Mouse (Mus musculus) spleen, adult 2 months (tissue): ENCODE measurements around the gene Nedd9. TPM values are rescaled to one million over a fixed set of nuclear protein-coding genes. Genes with fewer than 3 reads are reported as not detected.

Experiments used
- DNase-seq, 2 experiments: peaks; one replicate each; pipeline versions ENCODE4 v3.0.0 to v3.0.0-alpha.2; 2012 to 2021; ENCODE audit warnings: low spot score in 2 of 2, low read depth in 1 of 2
- H3K27ac ChIP-seq: fragments of 200-500 bp; 2 replicates; pipeline ENCODE4 v1.5.1; 2012; ENCODE audit warnings: low read length, inconsistent platforms; ENCODE audit not compliant: insufficient read depth
- H3K27me3 ChIP-seq: fragments of 200-500 bp; 2 replicates; pipeline ENCODE4 v1.6.1; 2012; ENCODE audit warnings: mild to moderate bottlenecking, moderate library complexity, low read length, inconsistent platforms; ENCODE audit not compliant: control insufficient read depth, insufficient read depth
- H3K36me3 ChIP-seq: fragments of 200-500 bp; 2 replicates; pipeline ENCODE4 v1.6.1; 2012; ENCODE audit warnings: mild to moderate bottlenecking, low read length, inconsistent platforms; ENCODE audit not compliant: control insufficient read depth, insufficient read depth
- H3K4me1 ChIP-seq: fragments of 200-500 bp; 2 replicates; pipeline ENCODE4 v1.6.1; 2011; ENCODE audit warnings: inconsistent platforms; ENCODE audit not compliant: control insufficient read depth, insufficient read depth, insufficient read length
- H3K4me3 ChIP-seq: fragments of 200-500 bp; 2 replicates; pipeline ENCODE4 v1.5.1; 2011; ENCODE audit warnings: mild to moderate bottlenecking, inconsistent platforms; ENCODE audit not compliant: insufficient read depth, insufficient read length; ENCODE audit errors: extremely low read depth
- CTCF ChIP-seq: fragments of 200-500 bp; IDR thresholded peaks from 2 replicates; pipeline ENCODE4 v1.5.1; 2011; ENCODE audit warnings: mild to moderate bottlenecking, inconsistent platforms; ENCODE audit not compliant: insufficient read depth, insufficient read length, insufficient replicate concordance; ENCODE audit errors: extremely low read depth
- POLR2A ChIP-seq: fragments of 200-500 bp; IDR thresholded peaks from 2 replicates; pipeline ENCODE4 v1.6.1; 2011; ENCODE audit warnings: low read depth, low read length, inconsistent platforms
- WGBS: fragments of 180-500 bp; shearing (Covaris S2); methylation state at CpG from one replicate; pipeline ENCODE4 v1.1.7; 2018; 5-methylcytosine and 5-hydroxymethylcytosine counted together
- polyA plus RNA-seq: library from polyadenylated mRNA; depleted of rRNA; stranded (reverse); fragments of >200 nt; gene quantifications from 2 replicates; pipeline ENCODE4 v1.2.3, GENCODE M21; 2012

Nedd9 gene
- polyA plus RNA-seq, 1 experiment = 45.3 TPM

DNA sequence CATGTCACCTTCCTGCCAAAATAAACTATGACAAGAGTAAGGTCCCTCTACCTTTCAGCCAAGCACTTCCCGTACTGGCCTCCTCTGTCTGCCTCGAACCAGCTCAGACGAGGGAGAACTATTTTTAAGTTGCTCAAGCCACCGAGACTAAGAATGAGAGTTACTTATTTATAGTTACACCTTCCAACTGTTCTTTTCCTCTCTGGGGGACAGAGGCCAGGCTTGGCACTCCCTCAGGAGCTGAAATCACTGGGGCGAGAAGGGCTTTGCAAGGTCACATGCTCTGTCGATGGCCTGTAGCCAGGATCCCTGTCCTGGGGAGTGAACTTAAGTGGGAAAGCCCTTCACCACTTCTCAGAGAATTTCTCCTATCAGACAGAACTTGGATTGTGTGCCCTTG, 150.9 kb downstream of the Nedd9 start:
- 39% methylated on average over 6 of the region's 6 CpGs for WGBS
- DNase-seq = no peak
- Histone ChIP-seq H3K27ac (no peak overlapping the region), H3K4me1 (peaks cover 9% of the 10 kb centered on the region; the same call in 1 of the 2 replicates), H3K4me3 (no peak overlapping the region), H3K36me3 (peaks cover 35% of the 10 kb centered on the region), H3K27me3 (no peaks in the 10 kb centered on the region)
- no peak for TF ChIP-seq CTCF
- TF ChIP-seq POLR2A = no peak

DNA sequence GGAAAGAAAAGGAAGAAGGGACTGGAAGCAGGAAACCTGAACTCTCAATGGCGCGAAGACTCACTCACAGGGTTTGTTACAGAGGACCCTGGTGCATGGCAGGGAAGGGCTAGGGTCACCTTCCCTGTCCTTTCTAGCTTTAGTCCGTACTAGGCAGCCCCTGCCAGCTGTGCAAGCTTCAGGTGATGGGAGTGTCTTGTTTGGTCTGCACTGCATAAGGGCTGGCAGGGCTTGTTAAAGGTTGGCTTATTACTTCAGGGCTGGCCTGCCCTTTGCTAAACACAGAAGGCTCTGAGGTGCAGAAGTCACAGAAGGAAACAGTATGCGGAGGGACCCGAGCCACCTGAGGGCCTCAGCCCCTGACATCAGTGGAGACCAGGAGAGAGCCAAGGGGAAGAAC, 151.4 kb downstream of the Nedd9 start:
- no peak for TF ChIP-seq CTCF
- no peak for TF ChIP-seq POLR2A
- 72% methylated on average over 5 of the region's 5 CpGs for WGBS
- no peak overlapping the region for H3K4me3 ChIP-seq
- no peak for DNase-seq
- no peaks in the 10 kb centered on the region for H3K27me3 ChIP-seq
- peaks cover 36% of the 10 kb centered on the region for H3K36me3 ChIP-seq
- H3K4me1 ChIP-seq = peaks cover 9% of the 10 kb centered on the region; the same call in 1 of the 2 replicates
- no peak overlapping the region for H3K27ac ChIP-seq

DNA sequence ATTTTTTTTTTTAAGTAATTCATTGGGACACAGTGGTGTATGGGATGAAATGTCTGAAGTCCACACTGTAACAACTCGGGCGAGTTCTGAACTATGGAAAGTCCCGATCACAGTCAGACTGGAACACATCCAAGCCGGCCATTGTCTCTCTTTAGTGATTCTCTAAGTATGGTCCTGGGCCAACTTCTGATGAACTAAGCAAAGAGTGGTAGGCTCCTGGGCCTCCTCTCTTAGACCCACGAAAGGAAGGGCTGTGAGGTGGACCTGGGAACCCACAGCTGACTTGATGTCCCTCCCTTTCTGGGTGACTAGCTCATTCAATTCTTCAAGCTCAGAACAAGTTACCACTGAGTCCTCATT, 152.5 kb downstream of the Nedd9 start:
- no peaks in the 10 kb centered on the region for H3K27me3 ChIP-seq
- H3K27ac ChIP-seq = 0 out of 2 replicates have a peak overlapping the region, but pooled peaks have one; percentile 10
- H3K36me3 ChIP-seq = peaks cover 33% of the 10 kb centered on the region
- peaks cover 9% of the 10 kb centered on the region; the same call in 1 of the 2 replicates for H3K4me1 ChIP-seq
- no peak for TF ChIP-seq POLR2A
- no peak for TF ChIP-seq CTCF
- DNase-seq = no peak
- H3K4me3 ChIP-seq = no peak overlapping the region
- 82% methylated on average over 5 of the region's 5 CpGs for WGBS

DNA sequence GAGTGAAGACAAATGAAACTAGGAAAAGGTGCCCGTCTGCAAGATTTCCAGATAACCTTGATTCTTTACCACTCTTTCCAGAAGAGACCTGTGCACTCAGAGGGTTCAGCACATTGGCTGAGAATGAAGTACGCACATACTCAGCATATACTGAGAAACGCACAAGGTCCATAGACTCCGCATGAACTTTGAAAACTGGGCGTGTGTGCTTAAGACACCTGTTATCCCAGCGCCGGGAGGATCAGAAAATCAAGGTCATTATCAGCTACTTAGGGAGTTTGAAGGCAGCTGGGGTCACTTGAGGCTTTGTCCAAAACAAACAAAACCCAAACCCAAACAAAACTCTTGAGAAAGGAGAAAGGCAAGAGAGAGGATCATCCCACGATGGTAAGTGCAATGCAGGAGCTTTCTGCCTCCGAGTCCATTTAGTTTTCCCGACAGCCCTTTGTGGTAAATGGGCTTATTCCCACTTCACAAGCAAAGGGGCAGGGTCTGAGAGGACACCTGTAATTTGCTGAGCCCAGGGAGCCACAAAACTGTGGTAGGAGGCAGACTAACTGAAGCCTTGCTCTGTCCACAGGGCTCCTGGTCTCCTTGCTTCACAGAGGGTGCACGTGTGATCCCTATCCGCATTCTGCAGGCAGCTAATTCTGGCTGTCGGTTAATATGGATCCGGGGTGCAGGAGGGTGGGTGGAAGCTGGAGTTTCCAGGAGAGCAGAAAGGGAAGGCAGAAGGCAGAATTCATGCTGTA, 153.1 kb downstream of the Nedd9 start:
- DNase-seq = no peak
- H3K27ac ChIP-seq = 0 out of 2 replicates have a peak overlapping the region, but pooled peaks have one; percentile 10
- peaks cover 34% of the 10 kb centered on the region for H3K36me3 ChIP-seq
- TF ChIP-seq CTCF (no peak), POLR2A (no peak)
- 87% methylated on average over 14 of the region's 14 CpGs for WGBS
- H3K4me3 ChIP-seq = no peak overlapping the region
- peaks cover 12% of the 10 kb centered on the region; the same call in 1 of the 2 replicates for H3K4me1 ChIP-seq
- no peaks in the 10 kb centered on the region for H3K27me3 ChIP-seq

DNA sequence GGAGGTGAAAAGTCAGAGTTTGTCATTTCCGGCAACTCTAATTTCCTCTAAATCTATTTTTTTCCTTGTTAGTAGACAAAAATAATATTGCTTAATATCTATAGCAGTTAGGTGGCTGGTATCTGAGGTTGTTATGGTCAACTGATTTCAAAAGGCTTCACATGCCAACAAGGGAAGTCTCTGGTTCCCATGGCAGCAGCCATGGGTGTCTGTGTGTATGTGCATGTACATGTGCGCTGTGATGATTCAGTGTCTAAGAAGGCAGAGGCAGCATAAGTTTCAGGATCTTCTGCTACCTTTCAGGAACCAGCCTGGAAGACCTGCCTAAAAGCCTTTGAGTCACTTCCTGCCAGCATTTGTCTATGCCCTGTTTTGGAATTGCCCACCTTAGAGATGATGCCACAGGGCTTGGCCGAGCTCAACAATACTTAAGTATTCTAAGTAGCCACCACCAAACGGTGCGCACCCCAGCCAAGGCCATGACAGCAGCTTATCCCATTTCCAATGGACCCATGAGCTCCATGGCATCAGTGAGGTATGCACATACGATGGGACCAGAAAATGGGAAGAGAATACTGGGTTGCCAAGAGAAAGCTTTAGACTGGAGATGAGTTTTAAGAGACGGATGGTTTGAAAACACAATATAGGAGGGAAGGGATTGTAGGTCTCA, 155.4 kb downstream of the Nedd9 start:
- WGBS = 86% methylated on average over 7 of the region's 7 CpGs
- H3K27ac ChIP-seq = no peak overlapping the region
- H3K4me3 ChIP-seq = no peak overlapping the region
- DNase-seq = no peak
- H3K27me3 ChIP-seq = no peaks in the 10 kb centered on the region
- TF ChIP-seq POLR2A (no peak), CTCF (no peak)
- H3K4me1 ChIP-seq = peaks cover 17% of the 10 kb centered on the region
- H3K36me3 ChIP-seq = peaks cover 23% of the 10 kb centered on the region

DNA sequence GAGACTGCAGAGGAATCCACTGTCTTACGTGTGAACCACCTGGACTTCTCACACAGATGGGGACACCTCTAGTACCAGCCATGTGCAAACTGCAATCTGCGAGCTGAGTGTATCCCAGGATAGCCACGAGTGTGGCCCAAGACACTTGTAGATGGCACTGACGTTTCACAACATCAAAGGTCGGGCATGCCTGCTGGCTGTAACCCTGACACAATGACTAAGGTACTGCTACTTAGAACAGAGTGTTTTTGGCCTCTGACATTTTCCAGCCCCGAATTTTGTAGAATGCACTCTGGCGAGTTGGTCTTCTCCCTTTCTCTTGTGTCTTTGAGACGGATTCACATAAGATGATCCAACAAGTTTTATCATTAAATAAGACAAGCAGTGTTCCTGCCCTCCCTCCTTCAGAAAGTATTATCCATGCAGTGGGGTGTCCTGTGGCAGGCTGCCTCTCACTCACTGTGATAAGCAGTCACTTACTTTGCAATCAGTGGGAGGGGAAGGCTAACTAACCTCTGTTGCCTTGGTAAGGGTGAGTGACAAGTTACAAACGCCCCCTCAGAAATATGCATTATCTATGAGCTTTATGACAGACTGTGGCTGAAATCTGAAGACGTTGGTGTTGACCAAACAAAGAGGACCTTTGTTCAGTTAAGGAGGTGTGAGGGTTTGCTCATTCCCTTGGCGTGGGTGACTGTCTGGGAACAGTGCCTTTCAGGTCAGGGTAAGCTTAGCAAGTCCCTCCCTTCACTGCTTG, 156.4 kb downstream of the Nedd9 start:
- Histone ChIP-seq H3K27me3 (no peaks in the 10 kb centered on the region), H3K4me1 (peaks cover 12% of the 10 kb centered on the region), H3K4me3 (no peak overlapping the region), H3K36me3 (peaks cover 21% of the 10 kb centered on the region), H3K27ac (no peak overlapping the region)
- WGBS = 83% methylated on average over 11 of the region's 11 CpGs
- no peak for TF ChIP-seq POLR2A
- TF ChIP-seq CTCF = no peak
- DNase-seq = no peak
